Mouse (Mus musculus) layer of hippocampus, postnatal 14 days (tissue): ENCODE data around the gene Tmem88b. TPM values are rescaled to one million over a fixed set of nuclear protein-coding genes. Genes with fewer than 3 reads are reported as not detected.

ENCODE experiments used
- microRNA-seq, 2 experiments: library from miRNA; unstranded; fragments of <30 nt; microRNA quantifications; one replicate each; pipeline ENCODE4 v1.2.0; 2021
- total RNA-seq, 2 experiments: library from RNA; stranded (reverse); gene quantifications; 2 replicates each; pipeline ENCODE4 v1.2.3; 2021

The Tmem88b gene
- total RNA-seq, 2 experiments from 2014 or later: 18.0 to 18.1 TPM

Small RNA genes within 50 kb of the gene (microRNA-seq; reads per million reads assigned to microRNA genes)
- gene Gm27743: 0 reads per million in 2 experiments

Other genes with a start within 250 kb of the Tmem88b start
- gene Nadk, start 223.5 kb downstream of the Tmem88b start, total RNA-seq: 10 to 100 TPM; 61.0 to 68.9 TPM
- gene Slc35e2, start 184.5 kb downstream of the Tmem88b start, total RNA-seq: 10 to 100 TPM; 41.4 to 46.1 TPM
- gene Cdk11b, start 161.0 kb downstream of the Tmem88b start, total RNA-seq: 10 to 100 TPM; 45.4 to 50.7 TPM
- gene Gm10563, start 140.5 kb downstream of the Tmem88b start, total RNA-seq: not detected
- gene Mmp23, start 132.5 kb downstream of the Tmem88b start, total RNA-seq: 1 to 10 TPM; 1.5 to 4.7 TPM
- gene Mib2, start 116.7 kb downstream of the Tmem88b start, total RNA-seq: 10 to 100 TPM; 86.7 to 87.7 TPM
- 10 to 100 TPM; 22.5 to 26.4 TPM for gene Fndc10, start 91.5 kb downstream of the Tmem88b start, total RNA-seq
- 10 to 100 TPM; 65.7 to 79.1 TPM for gene Ssu72, start 81.1 kb downstream of the Tmem88b start, total RNA-seq
- 10 to 100 TPM; 41.6 to 45.7 TPM for gene Tmem240, start 51.1 kb downstream of the Tmem88b start, total RNA-seq
- gene Atad3a, start 24.8 kb downstream of the Tmem88b start, total RNA-seq: 10 to 100 TPM; 52.5 to 59.7 TPM
- 10 to 100 TPM; 13.5 to 16.8 TPM for gene Vwa1, start 11.2 kb downstream of the Tmem88b start, total RNA-seq
- gene Ankrd65, start 4.6 kb upstream of the Tmem88b start, total RNA-seq: under 1 TPM in 1 of 2 experiments, not detected in 1; 0.48 TPM
- gene Mrpl20, start 17.0 kb upstream of the Tmem88b start, total RNA-seq: 100 to 1,000 TPM; 105 to 109 TPM
- gene Ccnl2, start 26.6 kb upstream of the Tmem88b start, total RNA-seq: 10 to 100 TPM; 77.7 to 89.3 TPM
- gene Aurkaip1, start 45.4 kb upstream of the Tmem88b start, total RNA-seq: 10 to 100 TPM; 83.3 to 83.7 TPM
- gene Mxra8, start 53.8 kb upstream of the Tmem88b start, total RNA-seq: 10 to 100 TPM; 10.0 to 12.7 TPM
- 10 to 100 TPM; 72.9 to 75.8 TPM for gene Dvl1, start 61.5 kb upstream of the Tmem88b start, total RNA-seq
- gene Tas1r3, start 77.5 kb upstream of the Tmem88b start, total RNA-seq: under 1 TPM; 0.25 to 0.29 TPM
- 10 to 100 TPM; 29.5 to 31.2 TPM for gene Cptp, start 83.6 kb upstream of the Tmem88b start, total RNA-seq
- 10 to 100 TPM; 29.4 to 33.0 TPM for gene Ints11, start 83.7 kb upstream of the Tmem88b start, total RNA-seq
- 10 to 100 TPM; 61.3 to 65.4 TPM for gene Pusl1, start 105.9 kb upstream of the Tmem88b start, total RNA-seq
- 100 to 1,000 TPM; 143 to 160 TPM for gene Acap3, start 105.9 kb upstream of the Tmem88b start, total RNA-seq
- 10 to 100 TPM; 75.2 to 78.9 TPM for gene Ube2j2, start 158.0 kb upstream of the Tmem88b start, total RNA-seq
- gene C1qtnf12, start 176.4 kb upstream of the Tmem88b start, total RNA-seq: 10 to 100 TPM; 15.9 to 21.1 TPM
- gene B3galt6, start 206.8 kb upstream of the Tmem88b start, total RNA-seq: 1 to 10 TPM; 9.0 to 9.7 TPM
- gene Sdf4, start 207.0 kb upstream of the Tmem88b start, total RNA-seq: 100 to 1,000 TPM; 154 to 157 TPM
- gene Tnfrsf4, start 228.0 kb upstream of the Tmem88b start, total RNA-seq: 1 to 10 TPM; 1.0 to 1.1 TPM
- not detected for gene Tnfrsf18, start 240.3 kb upstream of the Tmem88b start, total RNA-seq